Mouse (Mus musculus): ENCODE data around the gene Vmn1r24. TPM values are rescaled to one million over a fixed set of nuclear protein-coding genes. Genes with fewer than 3 reads are reported as not detected.

The Vmn1r24 gene
- not detected for polyA plus RNA-seq (2017; shearing (Covaris generic))

DNA sequence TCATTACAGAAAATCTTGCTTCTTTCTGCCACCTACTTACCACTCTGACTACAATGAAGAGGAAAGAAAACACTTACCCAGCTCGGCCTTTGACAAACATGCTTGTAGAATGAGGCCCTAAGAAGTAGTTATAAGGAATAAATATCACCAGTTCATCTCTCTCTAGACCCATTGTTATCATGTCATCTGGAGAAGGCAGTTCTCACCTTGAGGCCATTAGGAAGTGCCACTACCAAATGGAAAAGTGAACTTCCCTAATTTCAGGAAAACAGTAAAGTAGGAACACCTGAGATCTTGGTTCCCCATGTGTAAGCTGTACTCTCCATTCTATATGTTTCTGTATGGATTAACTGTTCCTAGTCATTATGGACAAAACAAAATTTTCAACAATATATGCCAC lies at the start of gene Vmn1r24:
Gene Vmn1r24, minus strand, starts transcription at position 101 of the 400 bp plus-strand sequence.

GRCm38 (mm10) chr6:57980710-57981109 lies 19.4 kb upstream of the Vmn1r24 start, which contains the start of gene Vmn1r25:
Gene Vmn1r25, minus strand, starts transcription at chr6:57980810.

GRCm38 (mm10) chr6:57926738-57927137 lies 34.6 kb downstream of the Vmn1r24 start, which contains the start of gene Vmn1r23:
Gene Vmn1r23, minus strand, starts transcription at chr6:57926838.

GRCm38 (mm10) chr6:57907928-57908327 lies 53.4 kb downstream of the Vmn1r24 start, which contains the start of gene Vmn1r22:
Gene Vmn1r22, minus strand, starts transcription at chr6:57908028.

Other genes starting within 250 kb of the Vmn1r24 start
- gene Vopp1, start 136.3 kb downstream of the Vmn1r24 start, polyA plus RNA-seq (2017; shearing (Covaris generic)): 42.7 TPM
- not detected for gene Vmn1r21, start 111.2 kb downstream of the Vmn1r24 start, polyA plus RNA-seq (2017; shearing (Covaris generic))
- 0.11 TPM for gene Vmn1r22, start 53.5 kb downstream of the Vmn1r24 start, polyA plus RNA-seq (2017; shearing (Covaris generic))
- not detected for gene Vmn1r23, start 34.7 kb downstream of the Vmn1r24 start, polyA plus RNA-seq (2017; shearing (Covaris generic))
- gene Vmn1r25, start 19.3 kb upstream of the Vmn1r24 start, polyA plus RNA-seq (2017; shearing (Covaris generic)): not detected
- not detected for gene Vmn1r26, start 53.7 kb upstream of the Vmn1r24 start, polyA plus RNA-seq (2017; shearing (Covaris generic))